Mouse (Mus musculus) erythroblast, embryonic 14.5 days (primary cell): ENCODE measurements around the gene Rgs7.

Source experiments
- GATA1 ChIP-seq: IDR thresholded peaks from 2 replicates; pipeline ENCODE4 v1.6.1; 2012; ENCODE audit warnings: low read length, inconsistent platforms, mixed read lengths
- TAL1 ChIP-seq: IDR thresholded peaks from 3 replicates; pipeline ENCODE4 v1.6.1; 2012; ENCODE audit warnings: low read length, inconsistent platforms, mixed read lengths

- TF ChIP-seq GATA1, result no peak
- no peak for TF ChIP-seq TAL1
Observed at GRCm38 (mm10) chr1:175514543-175514942, 22.2 kb upstream of the Rgs7 start.
